Mouse (Mus musculus) embryonic fibroblast, embryonic 13.5 days (primary cell): ENCODE data around the gene Cdc14a.

Source experiments
- CTCF ChIP-seq: IDR thresholded peaks from 2 replicates; pipeline ENCODE4 v1.5.1; 2011; ENCODE audit warnings: mild to moderate bottlenecking, control low read depth, low read length, moderate library complexity, borderline replicate concordance; ENCODE audit not compliant: insufficient read depth
- POLR2A ChIP-seq: IDR thresholded peaks from 2 replicates; pipeline ENCODE4 v1.6.1; 2011; ENCODE audit warnings: low read depth, mild to moderate bottlenecking, control low read depth, low read length, moderate library complexity

GRCm38 (mm10) chr3:116461053-116461452, 37.2 kb upstream of the Cdc14a start:
- TF ChIP-seq CTCF (no peak), POLR2A (no peak)
